Mouse (Mus musculus): ENCODE measurements at regions not wholly inside any gene's neighbourhood (a gene's known extent, or its start where the extent isn't known, plus 50 kb on each side); places are given as distances from the start of the nearest gene placed in this dataset.

DNA sequence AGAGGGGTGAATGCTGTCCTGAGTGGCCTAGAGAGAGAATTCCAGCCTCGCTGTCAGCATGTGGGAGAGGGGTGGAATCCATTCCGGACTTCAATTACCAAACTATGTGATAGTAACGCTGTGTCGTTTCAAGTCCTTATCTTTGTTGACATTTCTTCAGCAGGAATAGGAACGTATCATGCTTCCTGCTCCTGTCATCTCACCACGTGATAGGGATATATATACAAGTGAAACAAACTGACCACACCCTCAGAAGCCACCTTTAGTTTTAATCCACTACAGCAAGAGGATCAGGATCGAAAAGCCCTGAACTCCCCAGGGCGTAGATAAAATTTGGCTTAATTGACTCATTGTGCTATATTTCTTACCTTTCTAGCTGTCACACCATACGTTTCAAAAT is 431.6 kb downstream of the Ttll7 start:
- DNase-seq = no peak

DNA sequence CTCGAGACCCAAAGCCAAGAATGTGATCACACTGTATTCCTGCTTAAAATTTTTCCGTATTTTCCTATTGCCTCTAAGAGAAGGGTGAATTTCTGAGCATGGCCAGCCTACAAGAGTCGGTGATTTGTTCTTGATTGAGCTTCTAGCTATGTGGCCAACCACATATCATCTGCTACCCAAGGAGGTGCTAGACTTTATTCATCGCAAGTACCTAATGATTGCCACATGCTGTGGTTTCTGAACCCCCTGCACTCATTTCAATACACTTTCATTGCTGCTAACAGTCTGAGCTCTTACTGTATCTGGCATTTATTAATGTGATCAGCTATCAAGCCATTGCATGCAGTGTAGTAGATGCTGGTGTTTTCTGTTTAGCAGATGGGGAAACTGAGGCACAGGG is 432.2 kb downstream of the Ttll7 start:
- DNase-seq = no peak

DNA sequence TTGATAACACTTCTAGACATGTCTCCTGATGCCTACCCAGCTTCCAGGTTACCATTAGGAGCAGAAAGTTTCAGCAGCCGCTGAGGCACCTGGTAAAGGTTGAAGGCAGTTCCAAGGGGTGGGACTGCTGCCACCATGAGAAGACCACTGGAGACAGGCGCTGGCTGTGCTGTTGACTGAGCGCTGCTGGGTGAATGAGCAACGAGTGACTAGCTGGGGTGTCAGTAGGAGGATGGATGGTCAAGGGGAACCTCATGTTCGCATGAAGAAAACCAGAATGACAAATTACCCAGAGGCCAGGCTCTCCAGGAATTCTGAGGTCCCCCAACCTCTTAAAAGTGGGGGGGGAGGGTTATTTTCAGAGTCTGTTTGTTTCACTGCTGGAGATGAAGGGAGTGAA is 433.3 kb downstream of the Ttll7 start:
- no peak for DNase-seq

DNA sequence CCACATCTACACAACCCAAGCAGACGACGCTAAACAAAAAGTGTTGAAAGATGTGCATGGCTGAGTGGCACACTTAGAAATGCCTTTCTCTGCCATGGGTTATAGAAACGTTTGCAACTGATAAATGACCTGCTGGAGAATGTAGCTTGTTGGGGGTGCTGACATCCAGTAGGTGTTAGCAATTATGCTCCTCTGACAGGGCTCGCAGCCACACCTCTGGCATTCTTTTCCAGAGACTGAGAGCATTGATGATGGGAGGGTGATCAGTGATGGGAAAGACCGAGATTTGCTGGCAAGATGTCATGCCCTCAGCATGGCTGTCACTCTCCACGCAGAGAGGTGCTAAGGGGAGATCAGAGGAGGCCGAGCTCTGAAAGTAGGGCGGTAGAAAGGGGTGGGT is 435.3 kb downstream of the Ttll7 start:
- DNase-seq = peak in 1 of 2 experiments; percentile 30

DNA sequence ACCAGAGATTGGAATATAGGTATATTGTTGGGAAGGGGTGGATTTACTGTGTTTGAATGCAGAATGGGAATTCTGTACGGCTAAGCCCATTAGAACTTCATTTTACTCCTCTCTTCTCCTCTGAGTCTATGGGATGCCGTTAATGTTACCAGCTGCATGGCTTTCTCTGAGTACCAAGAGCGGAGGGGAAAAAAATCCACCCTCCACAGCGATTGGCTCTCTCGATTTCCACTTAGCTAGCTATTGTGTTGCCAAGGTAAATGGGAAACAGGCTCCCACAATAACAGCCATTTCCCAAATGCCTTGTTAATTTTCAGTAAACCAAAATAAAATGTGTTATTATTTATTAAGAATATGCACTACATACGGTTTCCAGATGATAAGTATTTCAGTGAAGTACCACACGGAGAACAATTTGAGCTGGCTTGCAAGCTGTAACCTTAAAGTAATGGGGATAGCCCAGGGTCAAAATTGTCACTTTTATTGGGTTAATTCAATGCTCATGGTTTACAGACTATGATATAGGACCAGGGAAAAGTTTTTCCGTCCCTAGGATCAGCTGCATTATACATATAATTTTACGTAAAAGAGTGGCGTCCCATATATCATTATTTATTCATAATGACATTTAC is 439.6 kb downstream of the Ttll7 start:
- no peak for DNase-seq

DNA sequence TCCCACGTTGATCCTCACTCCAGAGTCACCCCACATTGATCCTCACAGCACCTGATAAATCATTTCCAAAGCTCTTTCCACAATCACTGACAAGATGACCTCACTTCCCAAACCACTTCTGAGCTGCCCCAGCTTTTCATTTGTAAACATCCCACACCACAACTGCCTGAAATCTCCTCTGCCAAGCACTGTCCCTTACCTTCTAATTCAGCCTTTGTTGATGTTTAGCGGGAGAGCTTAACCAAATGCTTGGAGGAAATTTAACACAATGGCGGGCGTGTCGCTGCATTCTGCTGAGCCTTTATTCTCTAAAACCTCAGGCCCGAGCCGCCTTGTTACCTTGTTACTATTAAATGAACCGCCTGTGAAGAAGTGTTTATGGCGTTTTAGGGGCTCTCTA is 445.9 kb downstream of the Ttll7 start:
- no peak for DNase-seq

DNA sequence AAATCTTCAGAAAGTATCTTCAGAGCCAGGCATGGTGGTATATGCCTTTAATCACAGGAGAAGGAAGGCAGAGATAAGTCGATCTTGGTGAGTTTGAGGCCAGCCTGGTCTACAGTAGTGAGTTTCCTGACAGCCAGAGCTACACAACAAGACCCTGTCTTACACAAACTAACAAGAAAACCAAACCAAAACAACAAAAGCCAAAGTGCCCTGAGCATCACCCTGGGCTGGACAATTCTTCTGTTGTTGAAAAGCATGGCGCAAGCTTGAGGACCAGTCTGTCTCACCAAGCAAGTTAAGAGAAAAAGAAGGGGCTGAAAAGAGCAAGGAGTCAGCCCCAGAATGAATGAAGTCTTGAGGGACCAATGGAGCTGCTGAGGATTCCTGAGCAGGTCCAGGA is 473.4 kb downstream of the Ttll7 start:
- no peak for DNase-seq

DNA sequence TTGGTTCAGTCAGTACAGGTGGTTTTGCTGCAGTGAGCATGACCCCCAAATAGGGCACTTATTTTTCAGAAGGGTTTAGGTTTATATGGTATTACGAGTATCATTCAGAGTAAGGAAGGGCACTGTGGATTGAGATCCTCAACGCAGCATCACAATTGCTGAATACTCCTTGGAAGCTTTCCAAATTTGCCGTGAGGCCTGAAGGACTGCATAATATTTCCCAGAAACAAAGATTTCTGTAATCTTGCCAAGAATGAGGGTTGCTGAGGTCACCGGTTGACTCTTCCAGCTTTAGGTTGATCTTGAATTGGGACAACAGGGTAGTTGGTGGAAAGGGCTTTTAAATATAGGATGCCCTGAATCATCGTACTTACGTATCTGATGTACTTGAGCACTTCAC is 482.1 kb downstream of the Ttll7 start:
- DNase-seq = no peak

DNA sequence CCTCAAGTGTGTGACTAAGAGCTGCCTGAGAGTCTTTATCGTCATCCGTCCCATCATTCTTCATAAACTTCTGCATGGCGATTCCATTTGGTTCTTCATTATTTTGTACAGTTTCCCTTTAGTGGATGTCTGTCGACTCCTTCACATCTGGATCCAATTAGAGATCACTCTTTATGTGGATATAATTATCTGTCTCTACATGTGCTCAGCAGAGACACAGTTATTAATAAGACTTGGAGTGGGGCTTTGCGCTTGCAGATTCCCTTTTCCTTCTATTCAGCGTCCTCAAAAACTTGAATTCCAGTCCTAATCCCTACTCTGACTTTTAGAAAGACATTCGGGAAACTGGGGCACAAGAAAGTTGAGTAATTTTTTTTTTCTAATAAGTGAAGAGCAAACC is 483.1 kb downstream of the Ttll7 start:
- DNase-seq = no peak

DNA sequence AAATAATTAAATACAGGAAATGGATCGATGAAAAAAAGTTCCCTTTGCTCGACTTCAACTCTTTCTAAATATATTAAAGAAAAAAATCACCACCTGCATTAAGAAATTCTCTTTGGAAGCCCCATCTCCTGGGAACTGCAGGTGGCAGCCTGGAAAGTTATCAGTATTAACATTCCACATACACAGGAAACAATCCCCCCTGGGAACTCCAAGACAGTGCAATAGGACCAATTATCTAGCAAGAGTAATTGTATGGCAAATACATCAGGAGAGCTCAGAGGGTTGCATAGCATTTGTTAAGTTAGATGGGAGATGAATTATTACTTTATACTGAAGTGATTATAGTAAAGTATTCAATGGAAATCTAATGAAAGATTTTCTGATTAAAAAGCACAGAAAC is 487.3 kb downstream of the Ttll7 start:
- DNase-seq = no peak

DNA sequence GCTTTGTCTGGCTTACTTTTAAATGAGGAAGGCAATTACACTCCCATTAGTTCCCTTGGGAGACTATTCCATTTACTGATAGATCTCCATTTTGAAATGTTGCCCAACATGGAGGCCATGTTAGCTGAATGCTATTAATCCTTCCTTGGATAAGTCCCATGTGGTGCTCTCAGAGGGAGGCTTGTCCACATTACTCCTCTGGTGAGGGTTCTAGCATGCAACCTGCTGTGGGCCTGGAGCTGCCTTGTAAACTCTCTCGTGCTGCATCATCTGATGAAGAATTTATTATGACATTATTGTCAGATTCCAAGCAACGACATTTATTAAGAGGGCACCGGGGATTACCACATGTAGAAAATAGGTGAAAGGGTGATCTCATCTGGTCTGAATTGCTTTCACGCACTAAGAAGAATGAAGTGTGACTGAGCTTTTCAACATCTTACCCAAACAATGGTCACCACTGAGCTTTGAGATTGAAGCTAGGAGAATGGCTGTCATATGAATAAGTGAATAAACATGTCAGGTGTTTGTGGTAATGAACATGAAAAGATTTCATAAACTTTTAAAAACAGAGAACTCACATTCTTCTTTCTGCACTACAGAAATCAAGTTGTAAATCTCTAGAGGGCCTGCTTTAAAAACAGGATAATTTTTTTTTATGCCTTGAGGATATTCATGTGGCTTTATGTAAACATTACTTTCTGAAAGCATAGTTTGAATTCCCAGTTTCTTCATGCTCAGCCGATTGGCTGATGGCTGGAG is 495.3 kb downstream of the Ttll7 start:
- DNase-seq = peak in 1 of 2 experiments; percentile 4

DNA sequence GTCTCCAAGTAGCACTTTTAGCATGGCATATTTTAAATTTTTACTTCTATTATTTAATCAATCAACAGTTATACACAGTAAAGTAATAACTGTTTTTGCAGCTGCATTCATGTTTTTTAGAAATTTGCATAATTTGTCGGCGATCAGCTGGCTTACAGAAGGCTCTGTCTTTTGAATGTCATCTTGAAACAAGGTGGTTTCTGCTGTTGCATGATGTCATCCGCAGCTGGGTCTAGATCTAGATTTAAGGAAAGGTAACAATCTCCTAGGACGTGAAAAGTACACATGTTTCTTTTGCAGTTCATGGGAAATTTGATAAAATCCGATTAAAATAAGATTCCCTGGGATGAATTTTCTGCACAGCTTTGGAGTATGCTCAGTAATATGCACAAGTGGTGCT is 534.9 kb downstream of the Ttll7 start:
- DNase-seq = no peak

DNA sequence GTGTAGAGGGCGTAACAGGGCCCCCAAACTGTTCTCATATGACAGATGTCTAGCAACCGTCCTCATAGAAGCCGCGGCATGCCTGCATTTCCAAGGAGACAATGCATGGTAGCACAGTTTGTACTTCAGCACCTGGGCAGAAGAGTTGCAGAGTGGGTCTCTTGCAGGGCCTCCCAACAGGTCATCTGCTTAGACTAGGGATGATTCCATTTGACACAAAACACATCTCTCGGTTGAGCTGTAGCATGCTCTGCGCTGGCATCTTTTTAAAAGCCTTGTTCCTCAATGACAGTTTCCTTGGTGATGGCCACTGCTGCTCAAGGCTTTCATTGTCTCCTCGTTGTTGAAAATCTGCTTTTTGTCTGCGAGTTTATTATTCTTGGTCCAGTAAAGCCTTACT is 546.1 kb downstream of the Ttll7 start:
- no peak for DNase-seq

DNA sequence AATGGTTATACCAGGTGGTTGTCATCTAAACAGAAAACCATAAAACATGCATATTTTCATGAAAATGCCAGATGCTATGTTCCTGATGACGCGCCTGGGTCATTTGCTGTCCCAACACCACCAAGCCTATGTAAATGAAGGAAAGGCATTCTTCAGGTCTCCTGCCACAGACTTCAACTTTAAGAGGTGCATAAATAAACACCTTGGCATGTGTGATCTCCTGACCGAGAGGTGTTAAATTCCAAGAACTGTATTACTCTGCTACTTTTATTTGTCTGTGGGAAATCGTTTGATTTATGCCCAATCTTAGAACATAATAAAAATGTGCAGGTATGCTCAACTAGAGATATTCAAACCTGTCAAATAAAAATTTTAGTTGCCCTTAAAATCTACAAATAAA is 560.1 kb downstream of the Ttll7 start:
- DNase-seq = no peak

DNA sequence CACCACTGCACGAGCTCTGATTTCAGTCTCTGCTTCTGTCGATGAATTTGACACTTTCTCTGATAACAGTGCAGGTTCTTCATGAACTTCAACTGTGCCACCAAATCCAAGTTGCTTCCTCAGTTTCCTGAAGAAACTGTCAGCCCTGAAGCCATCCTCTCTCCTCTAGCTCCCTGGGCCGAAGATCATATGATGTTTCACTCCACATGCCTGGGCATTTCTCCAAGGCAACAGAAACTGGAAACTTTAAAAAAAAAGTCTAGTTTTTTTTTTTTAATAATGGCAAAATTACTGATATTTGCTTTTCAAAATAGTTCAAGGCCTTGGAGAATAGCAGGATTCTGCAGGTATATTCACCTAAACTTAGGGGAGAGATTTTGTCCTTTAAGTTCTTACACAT is 564.8 kb downstream of the Ttll7 start:
- DNase-seq = no peak

DNA sequence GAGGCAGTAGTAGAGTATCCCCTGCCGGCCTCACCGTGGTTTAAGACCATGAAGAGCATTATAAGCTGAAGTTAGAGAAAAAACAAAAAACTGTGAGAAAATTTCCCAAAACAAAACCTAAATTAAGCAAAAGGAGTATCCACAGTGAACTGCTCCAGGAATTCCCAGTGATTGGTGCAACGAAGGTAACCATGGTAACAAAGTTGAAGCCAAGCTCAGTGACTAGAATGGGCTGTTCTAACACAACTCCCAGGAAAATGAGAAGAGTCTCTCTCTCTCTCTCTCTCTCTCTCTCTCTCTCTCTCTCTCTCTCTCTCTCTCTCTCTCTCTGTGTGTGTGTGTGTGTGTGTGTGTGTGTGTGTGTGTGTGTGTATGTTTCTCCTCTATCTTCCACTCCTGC is 567.0 kb downstream of the Ttll7 start:
- no peak for DNase-seq

DNA sequence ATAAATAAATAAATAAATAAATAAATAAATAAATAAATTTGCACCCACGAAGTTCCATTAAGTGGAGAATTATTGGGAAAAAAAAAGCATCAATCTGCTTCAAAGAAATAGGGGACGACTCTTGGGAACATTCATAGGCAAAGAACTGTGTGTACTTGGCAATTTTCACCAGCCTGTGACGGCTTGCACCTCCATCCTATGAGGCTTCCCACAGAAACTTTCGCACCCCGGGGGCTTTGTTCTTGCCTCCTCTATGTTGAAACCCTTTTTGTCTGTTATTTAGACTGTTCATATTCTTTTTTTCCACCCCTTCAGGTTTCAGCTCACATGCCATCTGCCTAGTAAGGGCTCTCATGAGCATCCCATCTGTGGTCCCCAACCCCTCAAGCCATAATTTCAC is 570.0 kb downstream of the Ttll7 start:
- DNase-seq = no peak

DNA sequence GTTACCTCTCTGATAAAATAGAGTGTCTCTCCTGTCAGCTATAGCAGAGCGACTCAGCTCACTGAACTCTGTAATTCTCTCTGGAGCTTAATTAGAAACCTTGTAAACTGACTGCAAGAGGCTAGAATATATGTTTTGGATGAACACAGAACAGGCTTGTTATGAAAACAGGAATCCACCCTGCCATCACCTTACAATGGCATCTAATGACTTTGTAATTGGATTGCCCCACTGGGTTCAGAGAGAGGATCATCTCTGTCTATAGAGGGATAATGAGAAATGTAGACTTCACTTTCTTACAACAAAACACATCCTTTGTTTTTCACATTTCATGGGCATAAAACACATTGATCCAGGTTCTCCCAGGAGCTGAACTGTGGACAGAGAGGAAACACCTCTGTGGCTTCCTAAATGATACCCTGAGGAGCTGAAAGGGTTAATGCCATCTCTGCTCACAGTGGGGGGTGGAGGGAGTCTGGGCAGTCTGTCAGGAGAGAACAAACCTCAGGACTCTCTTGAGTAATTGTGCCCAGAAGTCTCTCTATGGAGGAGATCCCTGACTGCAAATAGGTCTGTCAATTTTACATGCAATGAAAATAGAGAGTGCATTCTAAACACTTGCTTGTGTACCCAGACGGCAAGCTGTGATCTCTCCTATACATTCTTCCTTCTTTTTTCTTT is 571.9 kb downstream of the Ttll7 start:
- DNase-seq = no peak

DNA sequence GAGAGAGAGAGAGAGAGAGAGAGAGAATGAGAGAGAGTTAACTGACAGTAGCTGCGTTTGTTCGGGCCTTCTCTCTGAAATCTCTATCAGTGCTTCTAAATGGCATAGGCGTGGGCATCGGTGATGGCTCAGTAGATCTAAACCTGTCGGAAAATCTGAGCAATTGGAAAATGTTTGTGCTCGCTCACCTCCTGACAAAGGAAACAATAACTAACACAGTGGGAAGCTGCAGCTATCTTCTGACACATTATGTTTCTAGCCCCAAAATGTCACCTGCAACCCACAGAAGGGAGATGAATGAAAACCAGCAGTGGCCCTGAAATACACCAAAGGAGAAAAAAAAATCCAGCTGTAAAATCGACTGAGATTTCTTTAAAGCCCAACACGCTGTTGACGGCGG is 576.7 kb downstream of the Ttll7 start:
- no peak for DNase-seq

DNA sequence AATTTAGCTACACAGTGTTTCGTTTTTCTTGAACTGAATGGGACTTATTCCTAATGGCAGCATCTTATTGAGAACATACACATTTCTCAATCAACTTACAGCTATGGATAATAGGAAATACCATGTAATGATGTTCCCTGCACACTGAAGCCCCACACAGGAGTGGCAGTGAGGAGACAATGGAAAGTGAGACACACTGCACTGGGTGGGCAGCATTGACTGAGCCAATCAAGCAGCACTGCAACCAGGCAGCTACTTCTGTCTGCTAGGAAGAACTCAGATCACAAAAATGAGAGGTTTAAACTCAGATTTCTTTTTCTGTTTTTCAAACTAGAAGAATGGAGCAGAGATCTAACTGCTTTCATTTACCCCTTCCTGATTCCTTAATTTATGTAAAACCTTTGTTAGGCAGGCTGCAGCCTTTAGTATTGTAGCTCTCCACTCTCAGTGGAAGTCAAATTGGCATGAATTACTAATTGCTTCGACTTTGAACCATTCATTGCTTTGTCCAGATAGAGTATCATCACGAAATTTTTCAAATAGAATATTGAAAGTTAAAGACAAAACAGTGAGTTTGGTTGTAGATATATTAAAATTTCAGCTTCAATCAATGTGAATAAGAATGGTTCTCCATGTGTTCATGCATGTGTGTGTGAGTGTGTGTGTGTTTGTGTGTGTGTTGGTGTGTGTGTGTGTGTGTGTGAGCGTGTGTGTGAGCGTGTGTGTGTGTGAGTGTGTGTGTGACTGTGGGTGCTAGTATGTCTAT is 590.9 kb downstream of the Ttll7 start:
- no peak for DNase-seq

DNA sequence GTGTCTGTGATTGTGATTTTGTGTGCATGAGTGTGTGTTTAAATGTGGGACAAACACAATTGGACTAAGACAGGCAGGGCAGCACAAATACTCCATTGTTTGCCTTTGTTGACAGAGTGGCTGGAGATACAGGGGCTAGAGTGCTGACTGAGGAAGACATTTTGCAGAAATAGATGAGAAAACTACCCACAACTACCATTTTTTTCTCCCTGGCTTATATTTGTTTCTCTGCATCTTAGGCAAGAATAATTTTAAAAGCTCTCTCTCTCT is 591.5 kb downstream of the Ttll7 start:
- DNase-seq = no peak

DNA sequence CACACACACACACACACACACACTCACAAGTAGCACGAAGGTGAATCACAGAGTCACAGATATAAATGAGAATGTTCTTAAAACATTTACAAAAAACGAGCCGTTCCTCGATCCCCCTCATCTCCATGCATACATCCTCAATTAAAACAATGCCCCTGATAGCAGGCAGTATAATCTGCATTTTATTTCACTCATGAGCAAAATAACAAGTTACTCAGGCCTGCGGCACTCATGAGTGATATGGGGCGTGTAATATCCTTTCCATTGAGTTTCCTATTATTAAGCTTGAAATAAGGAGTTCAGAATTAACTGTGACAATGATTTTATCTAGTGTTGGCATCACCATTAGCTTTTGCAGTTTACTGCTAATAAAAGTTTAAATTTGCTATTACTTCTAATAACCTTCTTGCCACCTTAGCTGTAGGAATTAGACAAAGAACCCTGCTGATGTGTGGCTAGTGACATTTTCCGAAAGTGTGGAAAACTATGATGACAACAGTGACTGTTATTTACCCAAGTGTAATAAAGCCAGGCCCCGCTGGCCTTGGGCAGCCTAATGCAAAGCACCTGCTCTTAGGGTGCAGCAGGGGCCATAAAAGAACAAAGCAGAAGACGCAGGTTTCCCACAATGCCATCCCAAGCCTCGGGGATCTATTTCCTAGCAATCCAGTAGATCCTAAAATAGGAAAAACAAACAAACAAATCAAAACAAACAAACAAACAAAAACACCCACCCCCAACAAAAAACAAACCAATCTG is 592.0 kb downstream of the Ttll7 start:
- DNase-seq = no peak
